Mouse (Mus musculus): Measurements from ENCODE around the gene Prl2c2.
"Not testable (repeated sequence)": the region's sequence is repeated elsewhere in the genome, so short reads cannot be mapped to it uniquely, and the experiment has no call there.

Prl2c2 gene

DNA sequence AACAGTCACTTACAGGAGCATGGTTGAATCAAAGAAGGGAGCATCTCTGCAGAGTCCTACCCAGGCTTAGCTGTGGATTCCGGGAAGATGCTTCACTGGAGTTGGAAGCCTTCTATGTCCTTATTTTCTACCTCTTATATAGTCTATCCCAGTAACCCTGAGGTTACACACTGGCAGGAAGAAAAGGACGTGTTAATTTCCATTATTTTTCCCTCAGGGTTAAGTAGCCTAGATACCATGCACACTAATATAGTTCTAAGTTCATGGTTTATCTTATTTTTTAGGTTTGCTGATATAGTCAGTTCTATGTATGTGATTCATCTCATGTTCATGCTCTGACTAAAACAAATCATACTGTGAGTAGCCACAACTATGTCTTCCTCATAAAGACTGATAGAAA lies at the start of gene Prl2c2:
TSS of gene Prl2c2 (minus strand) at position 101 of the 400 bp plus-strand sequence.
- not testable (repeated sequence) for DNase-seq (ENCODE audit: low spot score)

GRCm38 (mm10) chr13:13025872-13026271 lies 20.7 kb upstream of the Prl2c2 start:
- DNase-seq (ENCODE audit: low spot score) = not testable (repeated sequence)

GRCm38 (mm10) chr13:13013993-13014549 lies 8.9 kb upstream of the Prl2c2 start:
- not testable (repeated sequence) for DNase-seq (ENCODE audit: low spot score)
